Mouse (Mus musculus) heart, embryonic 12.5 days (tissue): ENCODE measurements around the gene Fam32a. TPM values are rescaled to one million over a fixed set of nuclear protein-coding genes. Genes with fewer than 3 reads are reported as not detected.
A peak's percentile ranks its signal among the peaks of the same experiment; 100 is the strongest.

Source experiments
- ATAC-seq: fragments of 200-750 bp; cut with Nextera tagmentation; 2 replicates; pipeline ENCODE4 v1.8.0; 2017; ENCODE audit warnings: moderate TSS enrichment, moderate library complexity; ENCODE audit not compliant: insufficient number of reproducible peaks, low FRiP score
- H3K27ac ChIP-seq: fragments of 300-500 bp; sonication (generic); 2 replicates; pipeline ENCODE4 v1.5.1; 2016; ENCODE audit warnings: mild to moderate bottlenecking, moderate library complexity; ENCODE audit not compliant: poor library complexity, severe bottlenecking
- H3K27me3 ChIP-seq: fragments of 300-500 bp; sonication (generic); replicated peaks from 2 replicates; pipeline ENCODE4 v1.6.1; 2016; ENCODE audit warnings: mild to moderate bottlenecking, moderate library complexity
- H3K36me3 ChIP-seq: fragments of 300-500 bp; sonication (generic); 2 replicates; pipeline ENCODE4 v1.6.1; 2016; ENCODE audit warnings: mild to moderate bottlenecking, moderate library complexity
- H3K4me1 ChIP-seq: fragments of 300-500 bp; sonication (generic); replicated peaks from 2 replicates; pipeline ENCODE4 v1.6.1; 2016; ENCODE audit warnings: mild to moderate bottlenecking
- H3K4me2 ChIP-seq: fragments of 300-500 bp; sonication (generic); 2 replicates; pipeline ENCODE4 v1.6.1; 2016; ENCODE audit warnings: mild to moderate bottlenecking, moderate library complexity
- H3K4me3 ChIP-seq: fragments of 300-500 bp; sonication (generic); 2 replicates; pipeline ENCODE4 v1.5.1; 2016; ENCODE audit warnings: mild to moderate bottlenecking
- H3K9ac ChIP-seq: fragments of 300-500 bp; sonication (generic); 2 replicates; pipeline ENCODE4 v1.6.1; 2016; ENCODE audit warnings: mild to moderate bottlenecking, moderate library complexity
- H3K9me3 ChIP-seq: fragments of 300-500 bp; sonication (generic); replicated peaks from 2 replicates; pipeline ENCODE4 v1.6.1; 2016; ENCODE audit warnings: mild to moderate bottlenecking, moderate library complexity
- WGBS: fragments of 180-500 bp; shearing (Covaris S2); methylation state at CpG from one replicate; pipeline ENCODE4 v1.1.7; 2016; 5-methylcytosine and 5-hydroxymethylcytosine counted together
- polyA plus RNA-seq: library from polyadenylated mRNA; unstranded; fragments of >200 nt; fragmentation: Nextera tagmentation; extraction: Ambion mirVana; gene quantifications from 2 replicates; pipeline ENCODE4 v1.2.1, GENCODE M21; 2016

Gene Fam32a
- polyA plus RNA-seq, 1 experiment from 2014 or later: 43.9 TPM

GRCm38 (mm10) chr8:72240951-72241350 is 21.4 kb downstream of the Fam32a start:
- H3K4me2 ChIP-seq: peak overlapping the region; percentile 73
- WGBS: 69% methylated on average over 7 of the region's 7 CpGs
- no peaks in the 10 kb centered on the region for H3K27me3 ChIP-seq
- peaks cover 17% of the 10 kb centered on the region; the same call in 1 of the 2 replicates for H3K36me3 ChIP-seq
- H3K27ac ChIP-seq: no peak overlapping the region
- H3K9me3 ChIP-seq: no peaks in the 10 kb centered on the region
- peaks cover 21% of the 10 kb centered on the region for H3K4me1 ChIP-seq
- ATAC-seq: no peak
- peak overlapping the region; percentile 73 for H3K4me3 ChIP-seq
- peak overlapping the region; percentile 77 for H3K9ac ChIP-seq

GRCm38 (mm10) chr8:72242226-72242625 is 22.7 kb downstream of the Fam32a start:
- no peak overlapping the region for H3K4me3 ChIP-seq
- H3K4me2 ChIP-seq: no peak overlapping the region
- H3K27ac ChIP-seq: no peak overlapping the region
- peaks cover 21% of the 10 kb centered on the region for H3K4me1 ChIP-seq
- peaks cover 27% of the 10 kb centered on the region; the same call in 1 of the 2 replicates for H3K36me3 ChIP-seq
- no peak for ATAC-seq
- H3K9ac ChIP-seq: no peak overlapping the region
- WGBS: 91% methylated on average over 1 of the region's 1 CpGs
- H3K27me3 ChIP-seq: no peaks in the 10 kb centered on the region
- no peaks in the 10 kb centered on the region for H3K9me3 ChIP-seq

- 46% methylated on average over 2 of the region's 2 CpGs for WGBS
- Histone ChIP-seq H3K9ac (no peak overlapping the region), H3K4me3 (no peak overlapping the region), H3K4me2 (no peak overlapping the region), H3K27ac (no peak overlapping the region), H3K36me3 (peaks cover 39% of the 10 kb centered on the region), H3K27me3 (no peaks in the 10 kb centered on the region), H3K9me3 (no peaks in the 10 kb centered on the region), H3K4me1 (peaks cover 16% of the 10 kb centered on the region)
- ATAC-seq: no peak
Observed at GRCm38 (mm10) chr8:72244610-72245009, 25.1 kb downstream of the Fam32a start.

- Histone ChIP-seq H3K4me3 (no peak overlapping the region), H3K27ac (no peak overlapping the region), H3K9me3 (no peaks in the 10 kb centered on the region), H3K4me1 (peaks cover 21% of the 10 kb centered on the region), H3K27me3 (no peaks in the 10 kb centered on the region), H3K4me2 (no peak overlapping the region), H3K9ac (no peak overlapping the region), H3K36me3 (peaks cover 41% of the 10 kb centered on the region)
- no peak; the same call in 1 of the 2 replicates for ATAC-seq
- WGBS: 51% methylated on average over 7 of the region's 7 CpGs
Observed at GRCm38 (mm10) chr8:72257171-72257901, 37.8 kb downstream of the Fam32a start.

GRCm38 (mm10) chr8:72257902-72258238 is 38.3 kb downstream of the Fam32a start:
- no peak overlapping the region for H3K9ac ChIP-seq
- H3K4me1 ChIP-seq: peaks cover 21% of the 10 kb centered on the region
- H3K9me3 ChIP-seq: no peaks in the 10 kb centered on the region
- no peaks in the 10 kb centered on the region for H3K27me3 ChIP-seq
- peaks cover 36% of the 10 kb centered on the region for H3K36me3 ChIP-seq
- ATAC-seq: no peak
- H3K4me2 ChIP-seq: no peak overlapping the region
- H3K27ac ChIP-seq: no peak overlapping the region
- WGBS: 96% methylated on average over 1 of the region's 1 CpGs
- H3K4me3 ChIP-seq: no peak overlapping the region

- H3K27ac ChIP-seq: no peak overlapping the region
- H3K4me3 ChIP-seq: no peak overlapping the region
- peaks cover 21% of the 10 kb centered on the region for H3K4me1 ChIP-seq
- ATAC-seq: no peak
- 64% methylated on average over 2 of the region's 2 CpGs for whole genome bisulfite sequencing
- H3K36me3 ChIP-seq: peaks cover 18% of the 10 kb centered on the region
- H3K9me3 ChIP-seq: no peaks in the 10 kb centered on the region
- H3K4me2 ChIP-seq: no peak overlapping the region
- H3K9ac ChIP-seq: no peak overlapping the region
- no peaks in the 10 kb centered on the region for H3K27me3 ChIP-seq
Observed at GRCm38 (mm10) chr8:72259862-72260261, 40.3 kb downstream of the Fam32a start.

- peaks cover 21% of the 10 kb centered on the region for H3K4me1 ChIP-seq
- H3K27me3 ChIP-seq: no peaks in the 10 kb centered on the region
- no peak overlapping the region for H3K4me2 ChIP-seq
- H3K27ac ChIP-seq: peak overlapping the region; percentile 29; the same call in 1 of the 2 replicates
- H3K36me3 ChIP-seq: peaks cover 11% of the 10 kb centered on the region
- no peaks in the 10 kb centered on the region for H3K9me3 ChIP-seq
- no peak overlapping the region for H3K9ac ChIP-seq
- 48% methylated on average over 4 of the region's 4 CpGs for WGBS
- H3K4me3 ChIP-seq: no peak overlapping the region
- ATAC-seq: no peak
Observed at GRCm38 (mm10) chr8:72260585-72260984, 41.1 kb downstream of the Fam32a start.

- H3K27ac ChIP-seq: peak overlapping the region; percentile 29; the same call in 1 of the 2 replicates
- 19% methylated on average over 2 of the region's 2 CpGs for WGBS
- H3K27me3 ChIP-seq: no peaks in the 10 kb centered on the region
- H3K9me3 ChIP-seq: no peaks in the 10 kb centered on the region
- no peak overlapping the region for H3K4me2 ChIP-seq
- H3K36me3 ChIP-seq: peaks cover 7% of the 10 kb centered on the region
- no peak overlapping the region for H3K9ac ChIP-seq
- no peak overlapping the region for H3K4me3 ChIP-seq
- peaks cover 21% of the 10 kb centered on the region for H3K4me1 ChIP-seq
- peak; percentile 37; the same call in 1 of the 2 replicates for ATAC-seq
Observed at GRCm38 (mm10) chr8:72261019-72261418, 41.5 kb downstream of the Fam32a start.

GRCm38 (mm10) chr8:72261431-72261830 is 41.9 kb downstream of the Fam32a start:
- Histone ChIP-seq H3K9me3 (no peaks in the 10 kb centered on the region), H3K27me3 (no peaks in the 10 kb centered on the region), H3K4me1 (peaks cover 21% of the 10 kb centered on the region), H3K4me3 (no peak overlapping the region), H3K36me3 (peaks cover 6% of the 10 kb centered on the region), H3K9ac (no peak overlapping the region), H3K27ac (no peak overlapping the region), H3K4me2 (no peak overlapping the region)
- ATAC-seq: no peak

- H3K36me3 ChIP-seq: peaks cover 2% of the 10 kb centered on the region
- H3K4me1 ChIP-seq: peaks cover 21% of the 10 kb centered on the region
- no peaks in the 10 kb centered on the region for H3K27me3 ChIP-seq
- no peak overlapping the region for H3K4me2 ChIP-seq
- H3K9me3 ChIP-seq: no peaks in the 10 kb centered on the region
- H3K9ac ChIP-seq: no peak overlapping the region
- 41% methylated on average over 5 of the region's 5 CpGs for WGBS
- no peak overlapping the region for H3K27ac ChIP-seq
- ATAC-seq: no peak
- H3K4me3 ChIP-seq: no peak overlapping the region
Observed at GRCm38 (mm10) chr8:72261872-72262271, 42.3 kb downstream of the Fam32a start.

- no peaks in the 10 kb centered on the region for H3K9me3 ChIP-seq
- no peak overlapping the region for H3K4me3 ChIP-seq
- peaks cover 12% of the 10 kb centered on the region for H3K4me1 ChIP-seq
- 95% methylated on average over 2 of the region's 2 CpGs for WGBS
- no peak overlapping the region for H3K27ac ChIP-seq
- H3K27me3 ChIP-seq: no peaks in the 10 kb centered on the region
- H3K36me3 ChIP-seq: no peaks in the 10 kb centered on the region
- no peak overlapping the region for H3K4me2 ChIP-seq
- ATAC-seq: no peak
- H3K9ac ChIP-seq: no peak overlapping the region
Observed at GRCm38 (mm10) chr8:72262756-72263155, 43.2 kb downstream of the Fam32a start.

GRCm38 (mm10) chr8:72263451-72263850 is 43.9 kb downstream of the Fam32a start:
- Histone ChIP-seq H3K27ac (no peak overlapping the region), H3K36me3 (no peaks in the 10 kb centered on the region), H3K4me1 (peaks cover 16% of the 10 kb centered on the region), H3K9me3 (no peaks in the 10 kb centered on the region), H3K4me3 (no peak overlapping the region), H3K27me3 (no peaks in the 10 kb centered on the region), H3K4me2 (no peak overlapping the region), H3K9ac (no peak overlapping the region)
- 60% methylated on average over 7 of the region's 7 CpGs for WGBS
- ATAC-seq: no peak
